Mouse (Mus musculus): ENCODE data around the gene Hist1h2bb.

DNA sequence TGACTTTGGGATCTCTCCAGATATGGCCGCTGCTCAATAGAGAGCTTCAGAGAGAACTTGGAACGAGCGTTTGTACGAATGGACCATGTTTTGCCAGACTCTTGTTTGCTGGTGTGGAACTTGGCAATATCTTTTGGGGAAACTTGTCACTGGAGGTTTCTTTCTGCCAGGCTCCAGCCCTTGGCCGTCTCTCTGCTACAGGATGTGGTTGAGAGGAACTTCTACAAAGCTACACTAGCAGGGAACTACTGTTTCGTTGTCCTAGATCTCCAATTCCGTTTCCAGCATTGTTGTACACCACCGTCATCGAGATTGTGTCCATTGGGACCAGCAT lies 17.4 kb upstream of the Hist1h2bb start:
- TF ChIP-seq E2F4 (IDR thresholded peaks at IDR 0.05; ENCODE audit: insufficient read depth) (no peak), SRF (IDR thresholded peaks at IDR 0.05; ENCODE audit: control insufficient read depth, insufficient read length, low read depth) (no peak), TCF12 (IDR thresholded peaks at IDR 0.05; ENCODE audit: insufficient read depth, poor library complexity, severe bottlenecking) (no peak), USF1 (IDR thresholded peaks at IDR 0.05; ENCODE audit: low read depth) (no peak), MYOG (IDR thresholded peaks at IDR 0.05; ENCODE audit: control insufficient read depth in 1 of 3, insufficient read depth in 1 of 3, insufficient read length in 2 of 3, low read depth in 2 of 3) (no peak), POLR2A (IDR thresholded peaks at IDR 0.05; ENCODE audit: insufficient read length, low read depth) (no peak), MAX (IDR thresholded peaks at IDR 0.05; ENCODE audit: low read depth) (no peak), POLR2AphosphoS2 (IDR thresholded peaks at IDR 0.05; ENCODE audit: insufficient read length, low read depth) (no peak), CEBPB (IDR thresholded peaks at IDR 0.05; ENCODE audit: insufficient read depth, poor library complexity, severe bottlenecking) (no peak)
